Mouse (Mus musculus): ENCODE data around the gene Dscaml1.

Dscaml1 gene

GRCm38 (mm10) chr9:45412287-45412686, 14.1 kb upstream of the Dscaml1 start:
- DNase-seq: peak; percentile 94 to 96

GRCm38 (mm10) chr9:45412700-45413477, 13.5 kb upstream of the Dscaml1 start:
- DNase-seq: no peak

- DNase-seq: peak; percentile 48 to 51
Measured at GRCm38 (mm10) chr9:45413478-45414140, 12.8 kb upstream of the Dscaml1 start.

GRCm38 (mm10) chr9:45415912-45416311, 10.5 kb upstream of the Dscaml1 start:
- DNase-seq: peak; percentile 54 to 57

GRCm38 (mm10) chr9:45417245-45417644, 9.2 kb upstream of the Dscaml1 start:
- peak; percentile 77 to 84 for DNase-seq

GRCm38 (mm10) chr9:45418252-45418651, 8.2 kb upstream of the Dscaml1 start:
- DNase-seq: no peak

GRCm38 (mm10) chr9:45421209-45421608, 5.2 kb upstream of the Dscaml1 start:
- DNase-seq: peak; percentile 46 to 56

- DNase-seq: no peak
Measured at GRCm38 (mm10) chr9:45422761-45423298, 3.6 kb upstream of the Dscaml1 start.

- no peak for DNase-seq
Measured at GRCm38 (mm10) chr9:45429392-45429791, 3.0 kb downstream of the Dscaml1 start.

GRCm38 (mm10) chr9:45429951-45430697, 3.7 kb downstream of the Dscaml1 start:
- DNase-seq: no peak

GRCm38 (mm10) chr9:45430698-45430959, 4.2 kb downstream of the Dscaml1 start:
- no peak for DNase-seq

- DNase-seq: no peak
Measured at GRCm38 (mm10) chr9:45431150-45431549, 4.7 kb downstream of the Dscaml1 start.

- no peak for DNase-seq
Measured at GRCm38 (mm10) chr9:45432639-45433038, 6.2 kb downstream of the Dscaml1 start.

GRCm38 (mm10) chr9:45433119-45433518, 6.7 kb downstream of the Dscaml1 start:
- DNase-seq: no peak

GRCm38 (mm10) chr9:45434171-45434570, 7.7 kb downstream of the Dscaml1 start:
- no peak for DNase-seq

GRCm38 (mm10) chr9:45439025-45439424, 12.6 kb downstream of the Dscaml1 start:
- DNase-seq: no peak

GRCm38 (mm10) chr9:45440083-45440784, 13.8 kb downstream of the Dscaml1 start:
- DNase-seq: no peak

- DNase-seq: no peak
Measured at GRCm38 (mm10) chr9:45444251-45444798, 17.9 kb downstream of the Dscaml1 start.

GRCm38 (mm10) chr9:45449658-45450057, 23.2 kb downstream of the Dscaml1 start:
- DNase-seq: no peak

GRCm38 (mm10) chr9:45451346-45451745, 24.9 kb downstream of the Dscaml1 start:
- no peak for DNase-seq

GRCm38 (mm10) chr9:45454032-45454431, 27.6 kb downstream of the Dscaml1 start:
- DNase-seq: no peak

- no peak for DNase-seq
Measured at GRCm38 (mm10) chr9:45454889-45455610, 28.6 kb downstream of the Dscaml1 start.
